Mouse (Mus musculus) ES-Bruce4 (cell line): ENCODE results near the gene Sult5a1. TPM values are rescaled to one million over a fixed set of nuclear protein-coding genes. Genes with fewer than 3 reads are reported as not detected.

Experiments used
- H3K27ac ChIP-seq: 2 replicates; pipeline ENCODE4 v1.5.1; 2012; ENCODE audit warnings: low read length, inconsistent platforms; ENCODE audit not compliant: insufficient read depth
- H3K27me3 ChIP-seq: 2 replicates; pipeline ENCODE4 v1.6.1; 2012; ENCODE audit warnings: mild to moderate bottlenecking, low read length, inconsistent platforms; ENCODE audit not compliant: control insufficient read depth, poor library complexity, insufficient read depth, severe bottlenecking
- H3K36me3 ChIP-seq: 2 replicates; pipeline ENCODE4 v1.6.1; 2012; ENCODE audit warnings: inconsistent platforms, mild to moderate bottlenecking, low read length, moderate library complexity; ENCODE audit not compliant: control insufficient read depth, poor library complexity, insufficient read depth, severe bottlenecking
- H3K4me1 ChIP-seq: one replicate; pipeline ENCODE4 v1.8.1; 2011; ENCODE audit warnings: low read length; ENCODE audit not compliant: control insufficient read depth, insufficient read depth
- H3K4me3 ChIP-seq: 2 replicates; pipeline ENCODE4 v1.5.1; 2011; ENCODE audit warnings: low read depth, mild to moderate bottlenecking, low read length
- H3K9ac ChIP-seq: 2 replicates; pipeline ENCODE4 v1.6.1; 2012; ENCODE audit warnings: low read depth, mild to moderate bottlenecking, inconsistent platforms; ENCODE audit not compliant: poor library complexity, severe bottlenecking
- H3K9me3 ChIP-seq: replicated peaks from 2 replicates; pipeline ENCODE4 v1.6.1; 2012; ENCODE audit warnings: mild to moderate bottlenecking, low read length, inconsistent platforms; ENCODE audit not compliant: control insufficient read depth, poor library complexity, insufficient read depth, severe bottlenecking
- CTCF ChIP-seq: IDR thresholded peaks from one replicate; pipeline ENCODE4 v1.8.1; 2011; ENCODE audit warnings: low read depth, low read length
- EP300 ChIP-seq: IDR thresholded peaks from 2 replicates; pipeline ENCODE4 v1.6.1; 2011; ENCODE audit warnings: low read depth, low read length; ENCODE audit not compliant: insufficient read depth
- POLR2A ChIP-seq: IDR thresholded peaks from one replicate; pipeline ENCODE4 v1.8.1; 2011; ENCODE audit warnings: low read length; ENCODE audit not compliant: insufficient read depth
- polyA plus RNA-seq: library from polyadenylated mRNA; stranded (reverse); fragments of >200 nt; gene quantifications from 2 replicates; pipeline ENCODE4 v1.2.4, GENCODE M21; 2011; ENCODE audit warnings: low read depth; ENCODE audit not compliant: missing spikeins, insufficient read depth, insufficient read length

Gene Sult5a1
- polyA plus RNA-seq, 1 experiment: 2.2 TPM

DNA sequence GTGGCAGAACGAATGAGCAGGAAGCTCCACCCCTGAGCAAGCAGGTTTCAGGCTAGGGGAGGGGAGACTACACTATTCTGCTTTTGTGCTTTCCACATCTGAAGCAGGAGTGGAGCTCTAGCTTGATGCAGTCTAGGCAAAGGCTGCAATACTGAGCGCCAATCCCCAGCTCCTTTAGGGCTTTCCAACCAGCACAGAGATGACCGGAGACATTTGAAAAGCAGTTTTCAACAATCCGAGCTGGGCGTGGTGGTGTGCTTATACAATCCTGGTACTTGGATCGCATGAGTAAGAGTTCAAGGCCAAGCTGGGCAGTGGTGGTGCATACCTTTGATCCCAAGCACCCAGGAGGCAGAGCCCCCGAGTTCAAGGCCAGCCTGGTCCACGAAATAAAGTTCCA is 33.8 kb upstream of the Sult5a1 start:
- peaks cover 5% of the 10 kb centered on the region for H3K4me1 ChIP-seq
- no peaks in the 10 kb centered on the region for H3K27me3 ChIP-seq
- H3K9me3 ChIP-seq: no peaks in the 10 kb centered on the region
- H3K4me3 ChIP-seq: peak overlapping the region; percentile 32
- no peak overlapping the region for H3K9ac ChIP-seq
- peak overlapping the region; percentile 83 for H3K27ac ChIP-seq
- no peak for TF ChIP-seq POLR2A
- no peak for TF ChIP-seq CTCF
- TF ChIP-seq EP300: no peak
- H3K36me3 ChIP-seq: no peaks in the 10 kb centered on the region

DNA sequence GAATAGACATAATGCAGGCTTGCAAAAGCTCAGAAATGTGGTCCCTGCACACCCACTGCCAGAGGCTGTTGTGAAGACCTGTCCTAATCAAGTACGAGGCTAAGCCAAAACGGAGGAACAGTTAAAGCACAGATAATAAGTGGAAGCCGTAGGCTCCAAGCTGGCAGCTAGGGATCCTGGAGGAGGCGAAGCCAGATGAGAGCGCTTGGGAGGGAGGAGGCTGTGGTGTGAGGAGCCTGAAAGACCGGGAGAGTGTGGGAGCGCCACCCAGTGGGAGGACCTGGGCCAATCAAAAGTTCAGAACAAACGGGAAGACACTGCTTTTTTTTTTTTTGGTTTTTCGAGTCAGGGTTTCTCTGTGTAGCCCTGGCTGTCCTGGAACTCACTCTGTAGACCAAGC is 32.6 kb upstream of the Sult5a1 start:
- peak overlapping the region; percentile 28; the same call in 1 of the 2 replicates for H3K9ac ChIP-seq
- peaks cover 5% of the 10 kb centered on the region for H3K4me1 ChIP-seq
- no peak overlapping the region for H3K27ac ChIP-seq
- no peaks in the 10 kb centered on the region for H3K9me3 ChIP-seq
- no peaks in the 10 kb centered on the region for H3K27me3 ChIP-seq
- H3K36me3 ChIP-seq: no peaks in the 10 kb centered on the region
- TF ChIP-seq CTCF (peak; percentile 71), POLR2A (no peak), EP300 (no peak)
- H3K4me3 ChIP-seq: peak overlapping the region; percentile 40

DNA sequence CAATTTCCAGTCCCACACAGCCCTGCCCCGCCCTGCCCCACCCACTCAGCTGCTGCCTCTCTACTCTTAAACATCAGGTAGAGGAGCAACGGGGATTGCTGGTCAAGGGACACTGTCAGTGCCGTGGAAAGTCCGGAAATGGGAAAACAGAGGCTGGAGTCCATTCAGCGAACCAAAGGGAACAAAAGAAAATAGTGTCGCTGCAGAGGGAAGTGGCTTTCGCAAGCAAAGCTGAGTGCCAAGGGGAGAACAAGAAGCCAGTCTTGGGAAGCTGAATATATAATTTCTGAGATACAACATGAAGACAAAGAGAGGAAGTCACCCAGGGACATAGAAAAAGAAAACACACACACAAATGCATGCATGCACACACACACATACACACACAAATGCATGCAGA is 30.7 kb upstream of the Sult5a1 start:
- H3K9ac ChIP-seq: no peak overlapping the region
- no peaks in the 10 kb centered on the region for H3K27me3 ChIP-seq
- H3K36me3 ChIP-seq: no peaks in the 10 kb centered on the region
- no peak overlapping the region for H3K27ac ChIP-seq
- H3K4me3 ChIP-seq: no peak overlapping the region
- peaks cover 3% of the 10 kb centered on the region for H3K4me1 ChIP-seq
- H3K9me3 ChIP-seq: no peaks in the 10 kb centered on the region
- no peak for TF ChIP-seq POLR2A

DNA sequence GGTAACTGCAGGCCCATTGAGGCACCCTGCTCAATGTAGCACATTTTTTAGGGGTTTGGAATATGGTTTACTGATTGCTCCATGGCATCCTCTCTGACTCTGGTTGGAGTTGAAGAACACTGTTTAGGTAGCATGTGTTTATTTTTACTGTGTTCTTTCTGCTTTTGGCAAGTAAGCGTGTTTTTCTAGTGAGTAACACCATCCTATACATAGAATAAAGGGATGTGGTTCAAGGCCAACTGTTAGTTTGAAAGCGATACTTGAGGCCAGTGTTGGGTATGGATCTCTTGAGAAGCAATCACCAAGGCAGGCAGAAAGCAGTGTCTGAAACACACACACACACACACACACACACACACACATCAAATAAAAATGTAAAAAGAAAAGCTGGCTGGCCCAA is 29.9 kb upstream of the Sult5a1 start:
- H3K27me3 ChIP-seq: no peaks in the 10 kb centered on the region
- TF ChIP-seq CTCF (no peak), EP300 (no peak), POLR2A (no peak)
- no peak overlapping the region for H3K9ac ChIP-seq
- H3K9me3 ChIP-seq: no peaks in the 10 kb centered on the region
- peaks cover 3% of the 10 kb centered on the region for H3K4me1 ChIP-seq
- no peaks in the 10 kb centered on the region for H3K36me3 ChIP-seq
- no peak overlapping the region for H3K4me3 ChIP-seq
- no peak overlapping the region for H3K27ac ChIP-seq

DNA sequence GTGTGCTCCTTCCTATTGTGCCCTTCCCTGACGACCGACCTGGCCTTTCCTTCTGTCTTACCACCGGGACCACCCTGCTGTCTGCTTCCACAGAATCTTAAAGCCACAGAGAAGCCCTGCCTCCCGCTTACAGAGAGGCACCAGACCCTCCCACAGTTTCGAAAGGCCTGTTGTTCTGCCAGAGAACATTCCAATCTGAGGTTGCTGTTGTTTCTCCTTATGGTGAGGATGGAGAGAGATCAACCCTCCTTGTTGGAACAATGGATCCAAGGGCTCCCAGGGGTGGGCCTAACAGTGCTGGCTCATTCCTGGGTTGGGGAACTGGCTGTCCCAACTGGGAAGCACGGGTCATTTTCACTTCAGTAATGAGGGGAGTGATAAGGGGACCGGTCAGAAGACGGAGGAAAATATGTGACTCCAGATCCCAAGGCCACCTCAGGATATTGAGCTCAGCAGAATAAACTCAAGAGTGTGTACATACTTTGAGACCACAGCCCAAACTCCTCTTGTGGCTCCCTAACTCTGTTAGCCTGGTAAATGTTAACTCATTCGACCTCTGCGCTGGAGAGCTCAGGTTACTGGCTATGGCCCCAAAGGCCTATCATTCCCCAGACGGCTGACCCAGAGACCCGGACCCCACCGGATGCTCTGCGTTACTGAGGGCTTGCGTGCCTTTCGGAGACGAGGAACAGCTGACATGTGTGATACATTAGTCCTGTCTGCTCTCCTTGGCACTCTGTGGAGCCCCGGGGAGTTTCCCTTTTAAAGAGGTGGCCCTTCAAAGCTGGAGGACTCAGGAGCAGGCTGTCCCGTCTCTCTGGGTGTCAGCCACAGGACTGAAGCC is 27.7 kb upstream of the Sult5a1 start, which contains the start of gene Dpep1:
TSS of gene Dpep1 (plus strand) at position 677 of the 844 bp plus-strand sequence.
- Histone ChIP-seq H3K4me3 (no peak within 1 kb of the TSS), H3K9me3 (no peaks in the 10 kb centered on the region), H3K36me3 (no peaks in the 10 kb centered on the region), H3K9ac (no peak within 1 kb of the TSS), H3K4me1 (peaks cover 3% of the 10 kb centered on the region), H3K27ac (no peak within 1 kb of the TSS), H3K27me3 (no peaks in the 10 kb centered on the region)
- TF ChIP-seq POLR2A (no peak), CTCF (no peak), EP300 (no peak)

DNA sequence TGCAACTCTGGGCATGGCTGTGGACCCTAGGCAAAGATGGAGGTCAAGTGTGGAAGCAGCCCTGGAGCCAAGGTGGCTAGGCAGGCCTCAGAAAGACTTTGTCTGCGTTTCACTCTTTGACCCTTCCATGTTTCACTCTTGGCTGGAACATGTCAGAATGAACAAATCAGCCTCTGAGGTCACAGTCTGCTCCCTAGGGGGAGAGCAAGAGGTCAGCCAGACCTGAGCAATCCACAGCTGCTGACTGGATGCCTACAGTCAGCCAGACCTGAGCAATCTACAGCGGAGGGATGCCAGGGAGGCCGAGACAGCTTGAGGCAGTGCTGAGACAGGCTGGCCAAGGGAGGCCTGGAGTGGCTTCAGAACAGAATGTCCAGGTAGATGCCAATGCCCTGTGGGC is 23.3 kb upstream of the Sult5a1 start:
- Histone ChIP-seq H3K36me3 (no peaks in the 10 kb centered on the region), H3K27me3 (no peaks in the 10 kb centered on the region), H3K4me1 (no peaks in the 10 kb centered on the region), H3K27ac (no peak overlapping the region), H3K9me3 (peaks cover 29% of the 10 kb centered on the region), H3K4me3 (no peak overlapping the region), H3K9ac (no peak overlapping the region)
- TF ChIP-seq POLR2A (no peak), EP300 (no peak), CTCF (no peak)
